Mouse (Mus musculus) intestine, postnatal 0 days (tissue): ENCODE results near the gene Rars. TPM values are rescaled to one million over a fixed set of nuclear protein-coding genes. Genes with fewer than 3 reads are reported as not detected.

Source experiments
- ATAC-seq: fragments of 200-750 bp; cut with Nextera tagmentation; 2 replicates; pipeline ENCODE4 v1.8.0; 2017; ENCODE audit warnings: mild to moderate bottlenecking, moderate TSS enrichment, moderate library complexity
- H3K27ac ChIP-seq: fragments of 300-500 bp; sonication (generic); 2 replicates; pipeline ENCODE4 v1.5.1; 2014; ENCODE audit warnings: mild to moderate bottlenecking, low read depth, low read length, moderate library complexity
- H3K27me3 ChIP-seq: fragments of 300-500 bp; sonication (generic); replicated peaks from 2 replicates; pipeline ENCODE4 v1.6.1; 2014; ENCODE audit warnings: low read length, mixed read lengths; ENCODE audit not compliant: control insufficient read depth, insufficient read depth
- H3K36me3 ChIP-seq: fragments of 300-500 bp; sonication (generic); 2 replicates; pipeline ENCODE4 v1.6.1; 2014; ENCODE audit warnings: mild to moderate bottlenecking, moderate library complexity; ENCODE audit not compliant: control insufficient read depth, insufficient read depth
- H3K4me1 ChIP-seq: fragments of 300-500 bp; sonication (generic); replicated peaks from 2 replicates; pipeline ENCODE4 v1.6.1; 2014; ENCODE audit warnings: antibody characterized with exemption, low read length, mixed read lengths; ENCODE audit not compliant: control insufficient read depth, insufficient read depth
- H3K4me2 ChIP-seq: fragments of 300-500 bp; sonication (generic); replicated peaks from 2 replicates; pipeline ENCODE4 v1.6.1; 2014; ENCODE audit warnings: low read depth, mild to moderate bottlenecking, moderate library complexity
- H3K4me3 ChIP-seq: fragments of 300-500 bp; sonication (generic); 2 replicates; pipeline ENCODE4 v1.5.1; 2014; ENCODE audit warnings: low read depth, low read length
- H3K9ac ChIP-seq: fragments of 300-500 bp; sonication (generic); 2 replicates; pipeline ENCODE4 v1.6.1; 2014; ENCODE audit warnings: mild to moderate bottlenecking, low read depth, low read length
- H3K9me3 ChIP-seq: fragments of 300-500 bp; sonication (generic); 2 replicates; pipeline ENCODE4 v1.6.1; 2016; ENCODE audit warnings: mixed run types; ENCODE audit not compliant: control insufficient read depth
- CTCF ChIP-seq: sonication (generic); IDR thresholded peaks from 2 replicates; pipeline ENCODE4 v1.5.1; 2016; ENCODE audit warnings: low read depth, mild to moderate bottlenecking, control low read depth, antibody characterized with exemption, moderate library complexity
- WGBS: fragments of 180-500 bp; shearing (Covaris S2); extraction: QIAGEN DNeasy Blood & Tissue Kit; methylation state at CpG from one replicate; pipeline ENCODE4 v1.1.7; 2014; 5-methylcytosine and 5-hydroxymethylcytosine counted together
- polyA plus RNA-seq: library from polyadenylated mRNA; unstranded; fragments of >200 nt; fragmentation: Nextera tagmentation; extraction: Ambion mirVana; gene quantifications from 2 replicates; pipeline ENCODE4 v1.2.1, GENCODE M21; 2015

The Rars gene
- polyA plus RNA-seq, 1 experiment from 2014 or later, result 82.3 TPM

GRCm38 (mm10) chr11:35840282-35840681, 6.0 kb upstream of the Rars start:
- H3K4me3 ChIP-seq, result no peak overlapping the region
- H3K9ac ChIP-seq, result no peak overlapping the region
- peak; percentile 67 for TF ChIP-seq CTCF
- ATAC-seq, result no peak
- H3K4me1 ChIP-seq, result no peaks in the 10 kb centered on the region
- H3K9me3 ChIP-seq, result no peaks in the 10 kb centered on the region
- H3K4me2 ChIP-seq, result no peak overlapping the region
- peaks cover 17% of the 10 kb centered on the region; the same call in 1 of the 2 replicates for H3K36me3 ChIP-seq
- no peaks in the 10 kb centered on the region for H3K27me3 ChIP-seq
- 77% methylated on average over 7 of the region's 7 CpGs for whole genome bisulfite sequencing
- no peak overlapping the region for H3K27ac ChIP-seq

GRCm38 (mm10) chr11:35838345-35839338, 4.3 kb upstream of the Rars start:
- H3K4me2 ChIP-seq, result peak overlapping the region; percentile 64
- H3K4me1 ChIP-seq, result no peaks in the 10 kb centered on the region
- H3K4me3 ChIP-seq, result peak overlapping the region; percentile 26; the same call in 1 of the 2 replicates
- H3K27me3 ChIP-seq, result no peaks in the 10 kb centered on the region
- peak overlapping the region; percentile 40; the same call in 1 of the 2 replicates for H3K9ac ChIP-seq
- no peak for TF ChIP-seq CTCF
- 26% methylated on average over 28 of the region's 28 CpGs for WGBS
- peaks cover 17% of the 10 kb centered on the region; the same call in 1 of the 2 replicates for H3K36me3 ChIP-seq
- peak; percentile 26; the same call in 1 of the 2 replicates for ATAC-seq
- H3K9me3 ChIP-seq, result no peaks in the 10 kb centered on the region
- no peak overlapping the region for H3K27ac ChIP-seq

GRCm38 (mm10) chr11:35837156-35838126, 3.1 kb upstream of the Rars start:
- Histone ChIP-seq H3K36me3 (peaks cover 17% of the 10 kb centered on the region; the same call in 1 of the 2 replicates), H3K9me3 (no peaks in the 10 kb centered on the region), H3K4me1 (no peaks in the 10 kb centered on the region), H3K4me2 (peak overlapping the region; percentile 64; the same call in 1 of the 2 replicates), H3K27ac (no peak overlapping the region), H3K4me3 (no peak overlapping the region), H3K9ac (no peak overlapping the region), H3K27me3 (no peaks in the 10 kb centered on the region)
- WGBS, result 75% methylated on average over 5 of the region's 5 CpGs
- ATAC-seq, result no peak
- peak; percentile 20; the same call in 1 of the 2 replicates for TF ChIP-seq CTCF

- peak overlapping the region; percentile 91 for H3K4me3 ChIP-seq
- H3K36me3 ChIP-seq, result peaks cover 31% of the 10 kb centered on the region
- no peaks in the 10 kb centered on the region for H3K9me3 ChIP-seq
- peak overlapping the region; percentile 89; the same call in 1 of the 2 replicates for H3K27ac ChIP-seq
- 0 out of 2 replicates have a peak overlapping the region, but pooled peaks have one; percentile 86 for H3K9ac ChIP-seq
- peak; percentile 73 for ATAC-seq
- no peaks in the 10 kb centered on the region for H3K4me1 ChIP-seq
- no peaks in the 10 kb centered on the region for H3K27me3 ChIP-seq
- WGBS, result 36% methylated on average over 6 of the region's 6 CpGs
- H3K4me2 ChIP-seq, result peak overlapping the region; percentile 73
- TF ChIP-seq CTCF, result no peak
Observed at GRCm38 (mm10) chr11:35833270-35833669, 1.0 kb downstream of the Rars start.

GRCm38 (mm10) chr11:35832139-35832538, 2.2 kb downstream of the Rars start:
- Histone ChIP-seq H3K4me3 (no peak overlapping the region), H3K4me2 (peak overlapping the region; percentile 73; the same call in 1 of the 2 replicates), H3K4me1 (no peaks in the 10 kb centered on the region), H3K9ac (0 out of 2 replicates have a peak overlapping the region, but pooled peaks have one; percentile 13), H3K9me3 (no peaks in the 10 kb centered on the region), H3K27me3 (no peaks in the 10 kb centered on the region), H3K27ac (peak overlapping the region; percentile 54), H3K36me3 (peaks cover 42% of the 10 kb centered on the region)
- peak; percentile 62 for ATAC-seq
- WGBS, result 28% methylated on average over 4 of the region's 4 CpGs
- no peak for TF ChIP-seq CTCF
